Mouse (Mus musculus): ENCODE results near the gene Ahsa2.
"Not testable (repeated sequence)": the region's sequence is repeated elsewhere in the genome, so short reads cannot be mapped to it uniquely, and the experiment has no call there.

The Ahsa2 gene

DNA sequence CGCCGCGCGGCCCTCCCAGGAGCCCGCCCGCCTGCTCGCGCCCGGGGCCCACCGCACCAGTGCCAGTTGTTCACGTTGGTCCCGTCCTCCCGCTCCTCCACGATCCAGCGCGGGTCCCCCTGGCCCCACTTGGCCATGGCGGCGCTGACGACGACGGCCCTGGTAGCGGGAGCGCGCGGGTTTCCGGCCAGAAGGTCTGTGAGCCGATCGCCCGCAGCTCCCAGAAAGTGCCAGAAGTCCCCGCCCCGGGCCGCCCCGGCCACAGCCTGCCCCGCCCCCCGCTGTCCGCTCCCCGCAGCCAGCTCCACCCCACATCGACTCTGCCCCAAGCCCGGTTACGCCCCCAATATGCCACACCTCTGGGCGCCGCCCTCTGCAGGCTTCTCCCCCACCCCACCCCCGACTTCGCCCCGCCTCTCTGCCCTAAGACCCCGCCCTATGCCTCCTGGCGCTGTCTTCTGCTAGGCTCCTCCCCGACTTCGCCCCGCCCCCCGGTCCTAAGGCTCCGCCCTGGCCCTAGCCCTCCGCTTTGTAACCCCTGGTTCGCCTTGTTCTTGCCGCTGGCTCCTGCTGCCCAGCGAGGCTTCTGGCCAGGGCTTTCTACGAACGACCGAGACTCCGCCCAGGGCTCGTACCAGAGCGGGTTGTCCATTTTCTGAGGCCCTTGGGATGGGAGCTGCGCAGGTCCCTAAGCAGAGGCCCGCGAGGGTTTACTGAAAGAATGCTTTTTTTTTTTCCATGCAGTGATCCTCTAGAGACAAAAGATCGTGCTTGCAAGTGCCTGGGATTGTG lies at the start of gene Ahsa2:
TSS of gene Ahsa2 (minus strand) at position 313 of the 792 bp plus-strand sequence.
- in situ Hi-C loops (cut with MboI; ENCODE audit: low sequenced_read_pairs): no loop called here

DNA sequence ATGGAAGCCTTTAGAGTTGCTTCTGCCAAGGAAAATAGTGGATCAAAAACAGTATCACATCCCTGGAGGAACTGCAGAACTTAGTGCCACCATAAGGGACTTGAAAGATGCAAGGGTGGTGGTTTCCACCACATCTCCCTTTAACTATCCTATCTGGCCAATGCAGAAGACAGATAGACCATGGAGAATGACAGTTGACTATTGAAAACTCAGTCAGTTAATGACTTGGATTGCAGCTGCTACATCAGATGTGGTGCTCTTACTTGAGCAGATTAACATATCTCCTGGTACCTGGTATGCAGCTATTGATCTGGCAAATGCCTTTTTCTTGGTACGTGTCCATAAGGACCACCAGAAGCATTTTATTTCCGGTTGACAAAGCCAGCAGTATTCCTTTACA lies 39.6 kb upstream of the Ahsa2 start:
- in situ Hi-C loops (cut with MboI; ENCODE audit: low sequenced_read_pairs): no loop called here

DNA sequence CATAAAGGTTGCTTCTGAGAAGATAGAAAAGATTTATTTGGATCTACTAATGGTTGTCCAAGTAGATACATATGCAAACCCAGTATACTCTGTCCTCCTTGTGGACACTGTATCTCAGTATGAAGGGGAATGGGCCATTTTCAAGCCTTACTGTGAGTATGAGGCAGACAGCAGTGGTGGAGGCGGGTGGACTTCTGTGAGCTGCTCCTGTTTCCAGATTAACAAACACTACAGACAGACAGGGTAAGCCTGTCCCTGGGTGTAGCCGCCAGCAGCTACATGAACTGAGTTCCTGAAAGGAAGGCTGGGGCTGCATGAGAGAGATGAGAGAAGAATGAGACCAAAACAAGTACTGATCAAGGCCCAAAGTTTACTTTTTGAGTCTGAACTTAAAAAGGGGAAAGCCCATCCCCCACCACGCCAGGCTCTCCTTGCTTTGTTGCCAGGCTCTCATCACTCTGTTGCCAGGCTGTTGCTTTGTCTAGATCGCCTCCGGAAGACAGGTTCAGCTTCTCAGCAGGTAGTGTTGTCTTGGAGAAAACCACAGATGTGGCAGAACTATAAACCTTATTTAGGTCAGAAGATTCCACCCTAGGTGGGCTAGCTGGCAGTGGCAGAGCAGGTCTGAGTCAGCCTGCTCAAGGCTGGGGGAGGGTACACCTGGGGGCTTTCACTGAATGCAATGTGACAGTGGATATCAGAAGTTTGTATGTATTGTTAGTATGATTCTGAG lies 22.8 kb upstream of the Ahsa2 start, which contains the start of gene 1700093K21Rik:
TSS of gene 1700093K21Rik (minus strand) at position 683 of the 733 bp plus-strand sequence.
- in situ Hi-C loops (cut with MboI; ENCODE audit: low sequenced_read_pairs): no loop called here

DNA sequence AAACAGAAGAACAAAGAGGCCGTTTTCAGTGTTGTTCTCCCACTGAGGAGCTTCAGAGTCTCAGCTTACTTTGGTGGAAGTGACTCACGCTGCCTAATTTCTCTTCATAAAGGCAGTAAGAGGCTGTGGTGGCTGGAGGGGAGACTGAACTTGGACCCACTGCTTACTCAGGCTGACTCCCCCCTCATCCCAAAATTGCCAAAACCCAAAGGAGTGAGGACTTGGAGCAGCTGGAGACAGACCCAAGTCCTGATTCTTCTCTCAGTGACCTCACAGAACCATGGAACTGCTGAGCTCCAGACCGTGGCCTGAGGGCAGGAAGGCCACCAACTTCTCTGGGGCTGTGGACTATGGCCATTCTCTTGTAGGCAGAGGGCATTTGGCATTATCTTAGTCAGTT lies 21.2 kb upstream of the Ahsa2 start:
- in situ Hi-C loops (cut with MboI; ENCODE audit: low sequenced_read_pairs): no loop called here

DNA sequence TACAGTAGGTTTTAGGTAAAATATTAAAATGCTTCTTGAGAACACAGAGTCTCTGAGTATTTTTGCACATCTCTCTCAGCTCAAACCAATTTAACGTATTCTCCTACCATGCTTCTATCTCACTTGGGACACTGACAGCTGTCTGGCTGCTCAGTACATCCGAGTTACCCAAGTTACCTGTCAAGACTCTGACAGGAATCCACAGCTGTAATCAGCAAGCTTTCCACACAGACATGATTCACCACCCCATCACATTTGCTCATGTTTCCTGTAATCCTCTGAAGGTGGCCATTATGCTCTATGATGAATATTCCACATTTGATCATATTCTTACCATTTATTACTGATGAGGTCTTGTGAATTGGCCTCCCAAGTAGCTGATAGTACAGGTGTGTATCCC lies 17.5 kb upstream of the Ahsa2 start:
- in situ Hi-C loops (cut with MboI; ENCODE audit: low sequenced_read_pairs): no loop called here

DNA sequence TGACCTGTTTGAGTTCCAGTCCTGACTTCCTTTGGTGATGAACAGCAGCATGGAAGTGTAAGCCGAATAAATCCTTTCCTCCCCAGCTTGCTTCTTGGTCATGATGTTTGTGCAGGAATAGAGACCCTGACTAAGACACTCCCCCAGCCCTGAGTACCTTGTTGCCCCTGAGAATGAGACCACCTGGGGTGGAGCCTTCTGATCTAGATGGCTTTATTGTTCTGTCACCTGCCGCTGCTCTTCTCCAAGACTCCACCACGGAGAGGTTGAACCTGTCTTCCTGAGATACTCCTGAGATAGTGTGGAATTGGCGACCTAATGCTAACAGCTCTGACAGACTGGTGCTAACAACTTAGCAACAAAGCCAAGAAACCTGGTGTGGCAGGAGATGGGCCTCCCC lies 17.0 kb upstream of the Ahsa2 start:
- in situ Hi-C loops (cut with MboI; ENCODE audit: low sequenced_read_pairs): not testable (repeated sequence)

DNA sequence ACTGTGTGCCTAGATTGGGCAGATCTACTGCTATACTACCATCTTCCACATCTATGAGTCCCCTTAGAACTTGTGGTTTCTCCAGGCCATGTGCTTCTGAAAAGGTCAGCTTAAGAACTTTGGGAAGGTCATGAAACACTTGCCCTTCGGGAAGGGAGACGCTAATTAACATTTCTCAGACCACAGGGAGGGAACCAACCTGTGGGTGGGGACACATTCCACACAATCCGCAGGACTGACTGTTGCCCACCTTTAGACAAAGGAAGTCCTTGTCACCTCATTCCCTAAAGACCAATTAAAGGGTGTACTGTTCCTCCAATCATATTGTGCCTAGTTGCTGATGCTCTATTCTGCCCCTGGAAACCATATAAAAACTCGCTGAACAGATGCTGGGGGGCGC lies 7.0 kb upstream of the Ahsa2 start:
- in situ Hi-C loops (cut with MboI; ENCODE audit: low sequenced_read_pairs): not testable (repeated sequence)

DNA sequence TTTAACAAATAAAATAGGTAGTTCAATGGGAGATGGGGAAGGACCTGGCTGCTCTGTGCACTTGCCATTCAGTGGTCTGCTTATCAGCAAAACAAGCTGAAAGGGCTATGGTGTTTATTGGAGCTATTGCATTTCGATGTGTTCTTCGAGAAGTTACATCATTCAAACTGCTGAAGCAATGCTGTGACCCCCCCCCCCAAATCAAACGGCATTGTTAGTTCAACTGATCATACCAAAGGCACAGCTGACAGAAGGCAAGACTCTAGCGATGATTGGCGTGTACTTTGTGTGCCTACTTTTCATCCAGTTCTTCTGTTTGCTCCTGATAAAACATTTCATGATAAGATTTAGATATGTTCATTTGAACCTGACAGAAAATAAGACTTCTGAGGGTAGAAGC lies 779 bp upstream of the Ahsa2 start:
- in situ Hi-C loops (cut with MboI; ENCODE audit: low sequenced_read_pairs): no loop called here

DNA sequence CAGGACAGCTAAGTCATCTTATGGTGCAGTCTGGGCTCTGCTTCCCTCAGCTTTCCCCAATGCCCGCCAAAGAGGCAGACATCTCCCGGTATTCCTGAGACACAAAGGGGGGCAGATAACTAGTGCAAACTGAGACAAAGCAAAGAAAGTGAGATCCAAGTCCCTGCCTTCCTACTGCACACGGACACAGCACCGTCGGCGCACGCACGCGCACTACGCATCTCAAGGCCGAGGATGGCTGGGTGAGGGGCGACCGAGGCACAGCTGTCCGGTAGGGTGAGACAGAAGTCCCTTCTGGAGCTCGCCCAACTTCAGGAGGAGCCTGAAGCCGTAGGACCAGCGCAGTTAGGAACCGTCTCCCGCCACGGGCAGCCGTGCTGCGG lies 504 bp downstream of the Ahsa2 start:
- in situ Hi-C loops (cut with MboI; ENCODE audit: low sequenced_read_pairs): no loop called here

DNA sequence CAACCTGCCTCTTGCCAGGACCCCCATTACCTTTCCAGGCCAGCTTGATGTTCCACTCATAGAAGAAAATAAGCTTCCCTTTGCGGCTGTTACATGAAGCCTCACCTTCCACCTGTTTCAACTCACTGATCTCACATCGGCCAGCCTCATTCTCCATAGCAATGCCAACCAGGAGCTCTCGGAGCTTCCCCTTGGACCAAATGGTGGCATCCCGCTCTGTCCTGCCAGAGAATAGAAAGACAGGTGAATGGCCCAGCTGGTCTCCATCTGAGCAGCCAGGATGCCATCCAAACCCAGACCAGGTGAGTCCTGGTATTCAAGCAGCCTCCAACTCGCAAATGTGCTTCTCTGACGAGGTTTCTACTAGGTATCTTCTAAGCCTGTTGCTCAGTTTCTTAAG lies 1.2 kb downstream of the Ahsa2 start:
- in situ Hi-C loops (cut with MboI; ENCODE audit: low sequenced_read_pairs): no loop called here

DNA sequence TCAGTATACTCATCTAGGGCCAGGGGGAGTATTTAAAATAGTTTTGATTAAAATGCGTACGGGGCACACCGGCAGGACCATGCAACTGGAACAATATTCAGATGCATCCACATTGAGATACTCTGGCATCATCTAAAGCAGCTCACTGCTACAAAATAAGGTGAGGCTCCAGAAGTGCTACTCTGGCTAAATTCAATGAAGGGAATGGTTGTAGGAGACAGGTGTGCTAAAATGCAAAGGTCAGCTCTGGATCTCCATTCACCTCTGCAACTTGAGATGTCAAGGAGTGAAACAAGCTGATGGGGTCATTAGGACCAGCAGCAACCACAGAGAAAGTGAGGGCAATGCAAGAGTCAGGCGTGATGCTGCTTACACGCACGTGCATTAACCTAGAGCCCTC lies 2.6 kb downstream of the Ahsa2 start:
- in situ Hi-C loops (cut with MboI; ENCODE audit: low sequenced_read_pairs): no loop called here

DNA sequence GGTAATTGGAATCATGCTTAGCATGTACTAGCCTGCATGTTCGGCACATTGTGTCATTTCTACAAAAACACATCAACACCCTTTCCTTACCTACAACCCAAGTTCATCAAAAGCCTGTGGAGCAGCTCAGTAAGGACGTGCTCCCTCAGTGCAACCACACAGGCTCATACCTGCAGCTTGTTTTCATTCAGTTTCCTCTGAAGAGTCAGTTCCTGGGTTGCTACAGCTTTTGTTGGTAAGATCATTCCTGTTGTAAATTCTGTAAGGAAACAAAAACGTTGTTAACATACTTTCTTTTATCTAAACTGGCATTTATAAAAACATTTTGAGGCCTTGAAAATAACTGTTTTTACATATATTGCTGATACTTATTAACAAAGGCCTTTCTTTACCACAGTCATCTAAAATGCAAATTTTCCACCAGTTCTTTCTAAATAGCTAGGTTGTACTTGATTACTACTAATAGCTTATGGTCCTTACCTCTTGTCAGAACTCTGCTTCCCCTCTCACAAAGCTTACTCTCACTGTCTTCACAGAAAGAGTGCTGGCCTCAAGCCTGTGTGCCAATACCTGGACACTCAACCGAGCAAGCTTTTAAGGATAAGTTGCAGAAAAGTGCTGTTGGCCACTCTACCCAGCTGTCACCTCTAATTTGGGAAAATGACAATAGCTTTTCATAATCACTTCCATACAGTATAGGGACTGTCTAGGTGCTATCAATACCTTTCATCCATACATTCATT lies 5.6 kb downstream of the Ahsa2 start:
- in situ Hi-C loops (cut with MboI; ENCODE audit: low sequenced_read_pairs): no loop called here

DNA sequence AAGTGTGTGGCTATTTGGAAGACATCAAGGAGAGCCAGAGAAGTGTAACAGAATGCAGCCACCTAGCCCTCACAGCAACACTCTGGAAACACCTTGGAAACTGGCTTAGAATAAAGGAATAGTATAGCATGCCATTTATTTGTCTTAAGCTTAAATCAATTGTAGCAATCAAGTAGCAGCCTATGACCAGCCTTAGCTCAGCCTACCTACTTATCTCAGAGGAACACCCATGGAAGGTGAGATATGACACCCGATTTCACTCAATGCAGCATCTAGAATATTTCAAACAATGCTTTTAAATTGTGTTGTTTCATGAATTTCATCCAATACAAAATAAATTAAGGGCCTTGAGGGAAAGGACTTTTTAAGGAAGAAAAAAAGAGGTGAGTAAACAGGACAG lies 7.9 kb downstream of the Ahsa2 start:
- in situ Hi-C loops (cut with MboI; ENCODE audit: low sequenced_read_pairs): no loop called here

DNA sequence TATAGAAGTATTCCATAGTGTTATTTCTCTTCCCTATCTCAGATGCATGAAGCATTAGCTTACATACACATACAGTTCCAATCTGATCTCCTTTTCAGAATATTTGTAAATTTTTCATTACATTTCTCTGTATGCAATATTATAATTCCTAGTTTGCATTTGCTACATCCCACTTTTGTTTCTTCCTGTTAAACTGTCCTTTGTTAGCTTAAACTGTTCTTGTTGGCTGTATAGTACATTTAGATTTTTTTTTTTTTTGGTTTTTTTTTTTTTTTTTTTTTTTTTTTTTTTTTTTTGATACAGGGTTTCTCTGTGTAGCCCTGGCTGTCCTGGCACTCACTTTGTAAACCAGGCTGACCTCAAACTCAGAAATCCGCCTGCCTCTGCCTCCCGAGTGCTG lies 32.0 kb downstream of the Ahsa2 start:
- in situ Hi-C loops (cut with MboI; ENCODE audit: low sequenced_read_pairs): not testable (repeated sequence)

All from CH12F3 (cell line).